Mouse (Mus musculus): ENCODE results near the gene Nmnat3. TPM values are rescaled to one million over a fixed set of nuclear protein-coding genes. Genes with fewer than 3 reads are reported as not detected.

Gene Nmnat3
- polyA plus RNA-seq, 1 experiment from 2014 or later: 1.4 TPM

Other genes starting within 250 kb of the Nmnat3 start
- gene Rbp1, start 135.5 kb downstream of the Nmnat3 start, polyA plus RNA-seq (2015; fragmentation: Nextera tagmentation; extraction: Ambion mirVana): 45.7 and 46.8 TPM in 2 replicates
- gene Rbp2, start 198.7 kb downstream of the Nmnat3 start, polyA plus RNA-seq (2015; fragmentation: Nextera tagmentation; extraction: Ambion mirVana): 0.35 and 1.1 TPM in 2 replicates